Mouse (Mus musculus) T-cell, adult 2 months (primary cell): Measurements from ENCODE around the gene Peli1.
"Not testable (repeated sequence)": the region's sequence is repeated elsewhere in the genome, so short reads cannot be mapped to it uniquely, and the experiment has no call there.

Experiments
- DNase-seq: peaks from one replicate; pipeline ENCODE4 v3.0.0; 2022; ENCODE audit warnings: low spot score

The Peli1 gene

GRCm38 (mm10) chr11:21153111-21153510 lies 62.0 kb downstream of the Peli1 start:
- DNase-seq = no peak

GRCm38 (mm10) chr11:21157595-21157994 lies 66.5 kb downstream of the Peli1 start:
- DNase-seq = no peak

- no peak for DNase-seq
Measured at GRCm38 (mm10) chr11:21162093-21162492, 71.0 kb downstream of the Peli1 start.

GRCm38 (mm10) chr11:21163143-21163542 lies 72.1 kb downstream of the Peli1 start:
- no peak for DNase-seq

GRCm38 (mm10) chr11:21163673-21164072 lies 72.6 kb downstream of the Peli1 start:
- peak; percentile 46 for DNase-seq

GRCm38 (mm10) chr11:21164312-21164993 lies 73.4 kb downstream of the Peli1 start:
- DNase-seq = peak; percentile 77

- no peak for DNase-seq
Measured at GRCm38 (mm10) chr11:21164994-21165560, 74.0 kb downstream of the Peli1 start.

- DNase-seq = peak; percentile 56
Measured at GRCm38 (mm10) chr11:21166495-21167096, 75.5 kb downstream of the Peli1 start.

GRCm38 (mm10) chr11:21168828-21169607 lies 77.9 kb downstream of the Peli1 start:
- no peak for DNase-seq

GRCm38 (mm10) chr11:21169608-21169860 lies 78.4 kb downstream of the Peli1 start:
- DNase-seq = not testable (repeated sequence)

GRCm38 (mm10) chr11:21172281-21172680 lies 81.2 kb downstream of the Peli1 start:
- peak; percentile 68 for DNase-seq

GRCm38 (mm10) chr11:21173926-21174325 lies 82.8 kb downstream of the Peli1 start:
- DNase-seq = no peak

- peak; percentile 94 for DNase-seq
Measured at GRCm38 (mm10) chr11:21174396-21174795, 83.3 kb downstream of the Peli1 start.

GRCm38 (mm10) chr11:21175063-21175462 lies 84.0 kb downstream of the Peli1 start:
- DNase-seq = no peak

GRCm38 (mm10) chr11:21176491-21176890 lies 85.4 kb downstream of the Peli1 start:
- DNase-seq = peak; percentile 36

- DNase-seq = peak; percentile 71
Measured at GRCm38 (mm10) chr11:21178343-21178742, 87.3 kb downstream of the Peli1 start.

- no peak for DNase-seq
Measured at GRCm38 (mm10) chr11:21178998-21179645, 88.0 kb downstream of the Peli1 start.

- DNase-seq = not testable (repeated sequence)
Measured at GRCm38 (mm10) chr11:21179873-21180272, 88.8 kb downstream of the Peli1 start.

- DNase-seq = peak; percentile 66
Measured at GRCm38 (mm10) chr11:21180650-21181049, 89.6 kb downstream of the Peli1 start.

GRCm38 (mm10) chr11:21181616-21182015 lies 90.5 kb downstream of the Peli1 start:
- no peak for DNase-seq

GRCm38 (mm10) chr11:21182709-21183108 lies 91.6 kb downstream of the Peli1 start:
- DNase-seq = no peak

- DNase-seq = peak; percentile 57
Measured at GRCm38 (mm10) chr11:21191821-21192220, 100.7 kb downstream of the Peli1 start.
